Mouse (Mus musculus): ENCODE data around the gene Krt5. TPM values are rescaled to one million over a fixed set of nuclear protein-coding genes. Genes with fewer than 3 reads are reported as not detected.
"Not testable (repeated sequence)": the region's sequence is repeated elsewhere in the genome, so short reads cannot be mapped to it uniquely, and the experiment has no call there.

Gene Krt5
- not detected for total RNA-seq (2021)
- long read RNA-seq, experiment 1 = 0 reads
- long read RNA-seq, experiment 2 = 0 reads

GRCm38 (mm10) chr15:101712720-101713119 lies at the start of gene Krt5:
Gene Krt5, minus strand, starts transcription at chr15:101712898.
- no peak for DNase-seq

- DNase-seq = no peak
Measured at GRCm38 (mm10) chr15:101742711-101743110, 30.0 kb upstream of the Krt5 start, which contains the start of gene Krt71. Gene Krt71, minus strand, starts transcription at chr15:101743109.

GRCm38 (mm10) chr15:101737786-101738185 lies 25.1 kb upstream of the Krt5 start:
- DNase-seq = no peak

GRCm38 (mm10) chr15:101730653-101731052 lies 18.0 kb upstream of the Krt5 start:
- DNase-seq = no peak

- DNase-seq = no peak
Measured at GRCm38 (mm10) chr15:101724686-101725085, 12.0 kb upstream of the Krt5 start.

GRCm38 (mm10) chr15:101715831-101716230 lies 3.1 kb upstream of the Krt5 start:
- no peak for DNase-seq

GRCm38 (mm10) chr15:101714356-101714755 lies 1.7 kb upstream of the Krt5 start:
- no peak for DNase-seq

- DNase-seq = no peak
Measured at GRCm38 (mm10) chr15:101713731-101714130, 1.0 kb upstream of the Krt5 start.

- DNase-seq = no peak
Measured at GRCm38 (mm10) chr15:101708683-101709082, 4.0 kb downstream of the Krt5 start.

- no peak for DNase-seq
Measured at GRCm38 (mm10) chr15:101707454-101707853, 5.2 kb downstream of the Krt5 start.

GRCm38 (mm10) chr15:101704066-101704465 lies 8.6 kb downstream of the Krt5 start:
- DNase-seq = no peak

GRCm38 (mm10) chr15:101702380-101702779 lies 10.3 kb downstream of the Krt5 start:
- no peak for DNase-seq

GRCm38 (mm10) chr15:101699866-101700265 lies 12.8 kb downstream of the Krt5 start:
- no peak for DNase-seq

GRCm38 (mm10) chr15:101699192-101699591 lies 13.5 kb downstream of the Krt5 start:
- DNase-seq = no peak

GRCm38 (mm10) chr15:101697326-101698188 lies 15.1 kb downstream of the Krt5 start:
- DNase-seq = no peak

- DNase-seq = no peak
Measured at GRCm38 (mm10) chr15:101694207-101694606, 18.5 kb downstream of the Krt5 start, which contains the start of gene Krt6a. Gene Krt6a, minus strand, starts transcription at chr15:101694307.

GRCm38 (mm10) chr15:101690460-101690859 lies 22.2 kb downstream of the Krt5 start:
- DNase-seq = not testable (repeated sequence)

- DNase-seq = no peak
Measured at GRCm38 (mm10) chr15:101688161-101688560, 24.5 kb downstream of the Krt5 start.

- no peak for DNase-seq
Measured at GRCm38 (mm10) chr15:101680187-101680586, 32.5 kb downstream of the Krt5 start, which contains the start of gene Krt6b. Gene Krt6b, minus strand, starts transcription at chr15:101680287.

- no peak for DNase-seq
Measured at GRCm38 (mm10) chr15:101675978-101676377, 36.7 kb downstream of the Krt5 start.

Data from adrenal gland, postnatal 10 days (tissue).